Mouse (Mus musculus) heart, adult 18-20 months (tissue): ENCODE results near the gene Entpd8. TPM values are rescaled to one million over a fixed set of nuclear protein-coding genes. Genes with fewer than 3 reads are reported as not detected.

Experiments used
- microRNA-seq, 2 experiments: library from miRNA; unstranded; fragments of <30 nt; microRNA quantifications; one replicate each; pipeline ENCODE4 v1.2.0; 2022
- total RNA-seq, 2 experiments: library from RNA; stranded (reverse); gene quantifications; 2 replicates each; pipeline ENCODE4 v1.2.3; 2021

The Entpd8 gene
- total RNA-seq, 2 experiments from 2014 or later = not detected

Small RNA genes lying within 50 kb of the gene (microRNA-seq; reads per million reads assigned to microRNA genes)
- gene Gm24328 = 0 reads per million in 2 experiments
- gene Mir7664 = 0 reads per million in 2 experiments

Other genes with a start within 250 kb of the Entpd8 start
- gene Ehmt1, start 160.7 kb upstream of the Entpd8 start, total RNA-seq = 10 to 100 TPM; 21.7 to 26.9 TPM
- gene Arrdc1, start 145.1 kb upstream of the Entpd8 start, total RNA-seq = 1 to 10 TPM; 3.1 to 5.6 TPM
- 10 to 100 TPM; 15.3 to 20.2 TPM for gene Zmynd19, start 130.5 kb upstream of the Entpd8 start, total RNA-seq
- 1 to 10 TPM; 4.6 to 7.3 TPM for gene Dph7, start 117.9 kb upstream of the Entpd8 start, total RNA-seq
- gene Mrpl41, start 105.2 kb upstream of the Entpd8 start, total RNA-seq = 100 to 1,000 TPM in 1 of 2 experiments, 10 to 100 TPM in 1; 96.3 to 114 TPM
- gene Pnpla7, start 104.3 kb upstream of the Entpd8 start, total RNA-seq = 10 to 100 TPM; 23.1 to 26.2 TPM
- 10 to 100 TPM; 11.2 to 13.6 TPM for gene Nsmf, start 25.9 kb upstream of the Entpd8 start, total RNA-seq
- not detected for gene Noxa1, start 14.8 kb downstream of the Entpd8 start, total RNA-seq
- 1 to 10 TPM; 6.9 to 8.3 TPM for gene Nrarp, start 100.5 kb downstream of the Entpd8 start, total RNA-seq
- gene Tor4a, start 116.6 kb downstream of the Entpd8 start, total RNA-seq = 1 to 10 TPM; 4.0 to 4.6 TPM
- 10 to 100 TPM; 40.8 to 45.8 TPM for gene Nelfb, start 131.2 kb downstream of the Entpd8 start, total RNA-seq
- not detected for gene Stpg3, start 134.3 kb downstream of the Entpd8 start, total RNA-seq
- gene Fam166a, start 138.4 kb downstream of the Entpd8 start, total RNA-seq = not detected
- 100 to 1,000 TPM; 289 to 308 TPM for gene Tubb4b, start 144.4 kb downstream of the Entpd8 start, total RNA-seq
- gene Slc34a3, start 154.1 kb downstream of the Entpd8 start, total RNA-seq = not detected
- gene Rnf224, start 156.5 kb downstream of the Entpd8 start, total RNA-seq = not detected
- gene Rnf208, start 162.0 kb downstream of the Entpd8 start, total RNA-seq = 1 to 10 TPM; 1.5 to 1.7 TPM
- not detected for gene Cysrt1, start 162.1 kb downstream of the Entpd8 start, total RNA-seq
- gene AL732309.1, start 166.6 kb downstream of the Entpd8 start, total RNA-seq = 1 to 10 TPM; 1.9 to 2.4 TPM
- 10 to 100 TPM; 14.8 to 15.2 TPM for gene Tmem203, start 175.1 kb downstream of the Entpd8 start, total RNA-seq
- gene Tprn, start 182.3 kb downstream of the Entpd8 start, total RNA-seq = 1 to 10 TPM; 7.4 to 7.7 TPM
- 10 to 100 TPM; 38.2 to 42.6 TPM for gene Ssna1, start 192.1 kb downstream of the Entpd8 start, total RNA-seq
- 10 to 100 TPM; 35.3 to 38.8 TPM for gene Anapc2, start 192.2 kb downstream of the Entpd8 start, total RNA-seq
- gene Tmem210, start 207.8 kb downstream of the Entpd8 start, total RNA-seq = not detected
- gene Lrrc26, start 209.6 kb downstream of the Entpd8 start, total RNA-seq = under 1 TPM in 1 of 2 experiments, not detected in 1; 0.23 TPM
- not detected for gene Grin1, start 238.9 kb downstream of the Entpd8 start, total RNA-seq